Mouse (Mus musculus): ENCODE data around the gene Insr. TPM values are rescaled to one million over a fixed set of nuclear protein-coding genes. Genes with fewer than 3 reads are reported as not detected.
"Not testable (repeated sequence)": the region's sequence is repeated elsewhere in the genome, so short reads cannot be mapped to it uniquely, and the experiment has no call there.

Insr gene
- polyA plus RNA-seq (2015; fragmentation: Nextera tagmentation; extraction: Ambion mirVana): 52.0 and 53.5 TPM in 2 replicates

DNA sequence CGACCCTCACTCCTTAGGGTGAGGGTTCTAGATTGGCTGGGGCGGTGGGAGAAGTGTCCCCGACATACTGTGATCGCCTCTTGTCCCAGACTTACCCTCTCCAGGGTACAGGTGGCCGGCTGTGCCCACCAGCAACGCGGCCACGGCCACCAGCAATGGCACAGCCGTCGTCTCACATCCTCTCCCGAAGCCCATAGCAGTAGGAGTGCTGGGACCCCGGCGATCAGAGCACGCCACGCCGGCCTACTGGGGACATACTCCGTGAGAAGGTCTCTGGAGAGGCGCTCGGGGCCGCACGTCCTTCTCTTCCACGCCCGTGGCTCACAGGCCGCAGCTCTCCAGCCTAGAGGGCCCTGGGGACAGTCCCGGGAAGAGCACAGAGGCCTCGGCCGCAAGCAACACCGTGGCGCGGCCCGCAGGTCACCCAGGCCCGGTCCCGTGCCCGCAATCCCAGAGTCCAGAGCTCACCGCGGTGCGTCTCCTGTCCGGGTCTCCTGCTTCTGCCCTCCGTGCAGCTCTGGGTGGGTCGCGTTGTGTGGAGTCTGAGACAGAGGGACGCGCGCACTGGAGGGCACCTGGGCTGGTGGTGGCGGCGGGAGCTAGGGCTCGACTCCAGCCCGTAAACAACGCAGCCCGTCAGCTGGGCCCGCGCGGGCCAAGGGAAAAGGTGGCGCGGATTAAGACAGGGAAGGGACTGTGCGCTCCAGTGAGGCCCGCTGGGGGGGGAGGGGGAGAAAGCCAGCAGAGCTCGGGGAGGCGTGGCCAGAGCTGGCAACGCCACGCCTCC is at the start of gene Insr:
Gene Insr (minus strand): TSS at position 684 of the 787 bp plus-strand sequence.
- WGBS: under 1% methylated on average over 59 of the region's 61 CpGs
- Histone ChIP-seq H3K4me2 (peak within 1 kb of the TSS; percentile 90), H3K4me3 (peak within 1 kb of the TSS; percentile 99), H3K27ac (replicated peaks) (peak within 1 kb of the TSS; percentile 81), H3K36me3 (no peaks in the 10 kb centered on the region), H3K4me1 (replicated peaks) (peaks cover 42% of the 10 kb centered on the region), H3K9me3 (no peaks in the 10 kb centered on the region), H3K9ac (peak within 1 kb of the TSS; percentile 98), H3K27me3 (no peaks in the 10 kb centered on the region)
- peak; percentile 96 for ATAC-seq (ENCODE audit: low read depth)

DNA sequence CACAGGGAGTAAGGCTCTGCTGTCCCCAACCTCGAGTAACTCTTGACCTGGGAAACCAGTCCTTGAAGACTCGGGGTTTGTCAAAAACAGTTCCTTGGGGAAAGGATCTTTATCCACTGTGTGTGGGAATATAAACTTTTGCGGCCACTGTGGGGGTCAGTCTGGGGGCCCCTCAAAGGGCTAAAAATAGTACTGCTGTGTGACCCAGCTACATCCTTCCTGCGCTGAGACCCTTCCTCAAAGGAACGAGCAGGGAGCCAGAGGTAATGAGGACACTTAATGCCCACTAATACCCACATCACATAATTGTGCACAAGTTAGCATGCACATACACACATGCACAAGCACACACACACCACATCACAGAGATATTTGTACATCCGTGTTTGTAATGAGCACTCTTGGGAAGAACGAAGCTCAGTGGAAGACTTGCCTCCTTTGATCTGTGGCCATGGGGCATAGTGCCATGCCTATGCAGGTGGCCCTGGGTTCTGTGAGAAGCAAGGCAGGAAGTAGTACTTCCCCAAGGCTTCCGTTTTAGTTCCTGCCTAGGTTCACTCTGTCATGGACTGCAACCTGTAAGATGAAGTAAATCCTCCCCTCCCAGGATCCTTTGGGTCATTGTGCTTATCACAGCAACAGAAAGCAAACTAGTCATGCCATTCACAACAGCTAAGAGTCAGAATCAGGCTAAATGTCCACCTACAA is 48.3 kb upstream of the Insr start:
- Histone ChIP-seq H3K4me3 (no peak overlapping the region), H3K9me3 (no peaks in the 10 kb centered on the region), H3K27ac (replicated peaks) (no peak overlapping the region), H3K9ac (no peak overlapping the region), H3K36me3 (no peaks in the 10 kb centered on the region), H3K4me2 (no peak overlapping the region), H3K27me3 (no peaks in the 10 kb centered on the region), H3K4me1 (replicated peaks) (no peaks in the 10 kb centered on the region)
- ATAC-seq (ENCODE audit: low read depth): no peak
- WGBS: 77% methylated on average over 8 of the region's 8 CpGs

DNA sequence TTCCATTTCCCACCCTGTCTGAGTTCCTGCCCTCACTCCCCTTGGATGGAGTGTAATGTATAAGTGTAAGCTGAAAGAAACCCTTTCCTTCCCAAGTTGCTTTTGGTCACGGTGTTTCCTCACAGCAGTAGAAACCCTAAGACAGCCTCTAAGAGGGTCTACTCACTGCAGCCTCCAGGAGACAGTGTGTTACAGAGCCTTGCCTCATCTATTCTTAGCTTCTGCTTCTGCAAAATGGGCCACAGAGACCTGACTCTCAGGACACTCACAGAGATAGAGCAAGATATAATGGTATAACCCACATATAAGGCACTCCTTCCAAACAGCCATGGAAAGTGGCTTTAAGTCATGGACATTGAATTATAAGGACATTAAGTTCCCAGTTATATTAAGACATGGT is 47.6 kb upstream of the Insr start:
- no peaks in the 10 kb centered on the region for H3K9me3 ChIP-seq
- no peak overlapping the region for H3K27ac ChIP-seq (replicated peaks)
- H3K27me3 ChIP-seq: no peaks in the 10 kb centered on the region
- no peaks in the 10 kb centered on the region for H3K36me3 ChIP-seq
- no peak overlapping the region for H3K4me2 ChIP-seq
- ATAC-seq (ENCODE audit: low read depth): no peak
- WGBS: 81% methylated on average over 1 of the region's 1 CpGs
- no peak overlapping the region for H3K4me3 ChIP-seq
- no peaks in the 10 kb centered on the region for H3K4me1 ChIP-seq (replicated peaks)
- H3K9ac ChIP-seq: no peak overlapping the region

DNA sequence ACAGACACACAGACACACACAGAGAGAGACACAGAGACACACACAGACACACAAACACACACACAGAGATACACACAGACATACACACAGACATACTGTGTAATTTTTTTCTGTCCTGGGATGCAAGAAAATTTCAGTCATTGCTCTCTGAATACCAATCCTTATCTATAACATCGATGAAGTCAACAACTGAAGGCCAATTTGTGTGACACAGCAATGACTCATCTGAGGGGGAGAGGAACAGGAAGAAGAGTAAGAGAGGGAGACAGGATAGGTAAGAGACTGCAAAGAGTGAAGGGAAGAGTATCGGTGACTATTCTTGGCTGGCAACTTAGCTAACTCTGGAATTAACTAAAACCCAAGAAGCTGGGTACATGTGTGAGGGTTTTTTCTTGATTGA is 44.8 kb upstream of the Insr start:
- 89% methylated on average over 2 of the region's 2 CpGs for WGBS
- no peaks in the 10 kb centered on the region for H3K9me3 ChIP-seq
- H3K4me3 ChIP-seq: no peak overlapping the region
- no peaks in the 10 kb centered on the region for H3K4me1 ChIP-seq (replicated peaks)
- H3K27me3 ChIP-seq: no peaks in the 10 kb centered on the region
- ATAC-seq (ENCODE audit: low read depth): no peak
- H3K4me2 ChIP-seq: no peak overlapping the region
- no peak overlapping the region for H3K27ac ChIP-seq (replicated peaks)
- H3K9ac ChIP-seq: no peak overlapping the region
- no peaks in the 10 kb centered on the region for H3K36me3 ChIP-seq

DNA sequence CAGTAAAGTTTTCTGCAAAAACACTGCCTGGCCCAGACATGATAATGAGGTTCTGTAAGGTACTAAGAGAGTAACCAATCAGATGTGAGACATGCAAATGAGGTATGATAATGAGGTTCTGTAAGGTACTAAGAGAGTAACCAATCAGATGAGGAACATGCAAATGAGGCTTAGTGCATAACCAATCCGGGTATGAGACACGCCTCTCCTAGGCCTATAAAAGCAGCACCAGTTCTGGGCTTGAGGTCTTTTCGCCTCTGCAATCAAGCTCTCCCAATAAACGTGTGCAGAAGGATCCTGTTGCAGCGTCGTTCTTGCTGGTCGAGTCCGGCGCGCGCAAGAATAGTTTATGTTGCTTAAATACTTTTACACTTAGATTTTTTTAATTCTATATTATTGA is 39.9 kb upstream of the Insr start:
- ATAC-seq (ENCODE audit: low read depth); H3K9ac ChIP-seq: not testable (repeated sequence)

DNA sequence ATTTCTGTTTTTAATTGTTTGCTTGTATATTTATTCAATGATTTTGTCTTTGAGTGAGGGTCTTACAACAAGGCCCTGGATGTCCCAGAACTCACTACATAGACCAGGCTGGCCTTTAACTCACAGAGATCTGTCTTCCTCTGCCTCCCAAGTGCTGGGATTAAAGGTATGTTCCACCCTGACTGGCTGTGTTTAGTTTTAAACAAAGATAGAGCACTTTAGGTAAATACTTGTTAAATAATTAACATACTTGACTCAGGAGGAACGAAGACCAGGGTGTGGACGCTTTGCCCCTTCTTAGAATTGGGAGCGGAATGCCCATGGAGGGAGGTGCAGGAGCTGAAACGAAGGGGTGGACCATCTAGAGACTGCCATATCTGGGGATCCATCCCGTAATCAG is 37.2 kb upstream of the Insr start:
- no peak overlapping the region for H3K4me2 ChIP-seq
- H3K9me3 ChIP-seq: no peaks in the 10 kb centered on the region
- no peak for ATAC-seq (ENCODE audit: low read depth)
- no peak overlapping the region for H3K9ac ChIP-seq
- no peaks in the 10 kb centered on the region for H3K4me1 ChIP-seq (replicated peaks)
- H3K27ac ChIP-seq (replicated peaks): no peak overlapping the region
- H3K4me3 ChIP-seq: no peak overlapping the region
- 93% methylated on average over 5 of the region's 5 CpGs for WGBS
- no peaks in the 10 kb centered on the region for H3K27me3 ChIP-seq
- no peaks in the 10 kb centered on the region for H3K36me3 ChIP-seq

More for the DNA sequence above, 39.9 kb upstream of the Insr start:
- H3K36me3 ChIP-seq; H3K27ac ChIP-seq (replicated peaks); H3K4me3 ChIP-seq; H3K9me3 ChIP-seq; H3K4me2 ChIP-seq; H3K4me1 ChIP-seq (replicated peaks); H3K27me3 ChIP-seq: not testable (repeated sequence)
- WGBS: 96% methylated on average over 9 of the region's 11 CpGs

DNA sequence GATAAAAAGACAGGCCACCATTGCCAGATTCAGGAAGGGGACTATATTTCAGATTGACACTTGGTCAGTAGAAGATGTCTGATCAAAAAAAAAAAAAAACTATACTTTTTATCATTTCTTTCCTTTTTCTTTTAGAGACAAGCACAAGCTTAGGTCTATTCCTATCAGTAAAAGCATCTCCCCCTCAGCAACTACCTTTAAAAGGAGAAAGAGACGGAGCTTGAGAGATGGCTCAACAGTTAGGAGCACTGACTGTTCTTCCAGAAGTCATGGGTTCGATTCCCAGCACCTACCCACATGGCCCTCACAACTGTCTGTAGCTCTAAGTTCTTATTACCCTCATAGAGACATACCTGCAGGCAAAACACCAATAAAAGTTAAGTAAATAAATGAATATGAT is 34.9 kb upstream of the Insr start:
- Histone ChIP-seq H3K4me3 (no peak overlapping the region), H3K4me2 (no peak overlapping the region), H3K27ac (replicated peaks) (no peak overlapping the region), H3K36me3 (no peaks in the 10 kb centered on the region), H3K27me3 (no peaks in the 10 kb centered on the region), H3K9ac (no peak overlapping the region), H3K9me3 (no peaks in the 10 kb centered on the region), H3K4me1 (replicated peaks) (no peaks in the 10 kb centered on the region)
- WGBS: 82% methylated on average over 2 of the region's 2 CpGs
- ATAC-seq (ENCODE audit: low read depth): no peak

DNA sequence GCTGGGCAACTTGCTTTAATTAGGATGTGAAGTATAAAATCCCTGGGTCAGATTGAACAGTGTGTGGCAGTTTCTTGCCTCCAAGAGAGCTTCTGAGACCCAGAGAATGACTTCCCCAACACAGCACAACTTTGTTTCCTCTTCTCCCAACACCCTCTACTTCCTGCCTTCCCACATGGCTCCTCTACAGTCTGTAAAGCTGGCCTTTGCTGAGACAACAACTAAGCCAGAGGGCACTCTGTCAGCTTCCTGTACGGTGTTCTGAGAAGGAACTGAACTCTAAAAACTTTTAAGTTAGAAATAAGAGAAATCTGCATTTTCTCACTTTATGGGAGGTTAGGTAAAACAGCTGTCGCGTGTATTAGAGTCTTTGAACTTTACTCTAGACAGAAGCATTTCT is 34.4 kb upstream of the Insr start:
- H3K4me2 ChIP-seq: no peak overlapping the region
- no peaks in the 10 kb centered on the region for H3K36me3 ChIP-seq
- no peak overlapping the region for H3K4me3 ChIP-seq
- no peak for ATAC-seq (ENCODE audit: low read depth)
- no peak overlapping the region for H3K27ac ChIP-seq (replicated peaks)
- no peaks in the 10 kb centered on the region for H3K9me3 ChIP-seq
- no peaks in the 10 kb centered on the region for H3K4me1 ChIP-seq (replicated peaks)
- 79% methylated on average over 3 of the region's 3 CpGs for WGBS
- H3K27me3 ChIP-seq: no peaks in the 10 kb centered on the region
- H3K9ac ChIP-seq: no peak overlapping the region

DNA sequence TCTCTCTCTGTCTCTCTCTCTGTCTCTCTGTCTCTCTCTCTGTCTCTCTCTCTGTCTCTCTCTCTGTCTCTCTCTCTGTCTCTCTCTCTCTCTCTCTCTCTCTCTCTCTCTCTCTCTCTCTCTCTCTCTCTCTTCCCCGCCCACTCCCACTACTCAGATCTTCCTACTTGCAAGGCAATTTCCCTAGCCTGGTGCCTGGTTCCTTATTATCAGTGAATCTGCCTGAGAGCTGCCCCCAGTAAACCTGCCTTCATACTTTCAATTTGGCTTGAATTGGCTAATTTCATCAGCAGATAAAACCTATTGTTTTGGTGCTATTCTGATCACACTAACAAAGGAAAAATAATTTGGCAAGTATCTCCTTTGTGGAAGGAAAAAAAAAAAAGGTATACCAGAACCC is 34.0 kb upstream of the Insr start:
- H3K36me3 ChIP-seq; H3K4me3 ChIP-seq; H3K4me1 ChIP-seq (replicated peaks); H3K4me2 ChIP-seq; H3K27ac ChIP-seq (replicated peaks); H3K9me3 ChIP-seq; H3K27me3 ChIP-seq; H3K9ac ChIP-seq; ATAC-seq (ENCODE audit: low read depth): not testable (repeated sequence)
- 90% methylated on average over 1 of the region's 1 CpGs for WGBS

DNA sequence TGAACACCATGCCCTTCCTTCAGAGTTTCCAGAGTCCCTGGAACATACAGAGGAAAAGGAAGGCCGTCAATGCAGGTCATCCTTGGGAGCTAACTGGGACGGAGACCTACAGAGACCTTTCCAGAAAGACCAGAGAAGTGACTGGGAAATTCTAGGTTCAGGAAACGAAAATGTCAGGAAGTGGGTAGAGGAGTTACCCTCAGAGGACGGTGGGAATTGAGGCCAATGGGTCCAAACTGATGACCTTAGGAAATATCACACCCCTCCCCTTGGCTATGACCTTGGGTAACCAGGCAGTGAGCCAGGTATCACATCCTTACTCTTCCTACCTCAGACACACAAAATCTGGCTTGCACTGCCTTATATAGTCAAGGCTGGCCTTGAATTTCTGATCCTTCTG is 32.1 kb upstream of the Insr start:
- no peak overlapping the region for H3K9ac ChIP-seq
- no peaks in the 10 kb centered on the region for H3K27me3 ChIP-seq
- 70% methylated on average over 4 of the region's 4 CpGs for WGBS
- no peak overlapping the region for H3K4me3 ChIP-seq
- no peaks in the 10 kb centered on the region for H3K4me1 ChIP-seq (replicated peaks)
- H3K36me3 ChIP-seq: no peaks in the 10 kb centered on the region
- H3K27ac ChIP-seq (replicated peaks): no peak overlapping the region
- no peak overlapping the region for H3K4me2 ChIP-seq
- ATAC-seq (ENCODE audit: low read depth): no peak
- H3K9me3 ChIP-seq: peaks cover 6% of the 10 kb centered on the region; the same call in 1 of the 2 replicates

DNA sequence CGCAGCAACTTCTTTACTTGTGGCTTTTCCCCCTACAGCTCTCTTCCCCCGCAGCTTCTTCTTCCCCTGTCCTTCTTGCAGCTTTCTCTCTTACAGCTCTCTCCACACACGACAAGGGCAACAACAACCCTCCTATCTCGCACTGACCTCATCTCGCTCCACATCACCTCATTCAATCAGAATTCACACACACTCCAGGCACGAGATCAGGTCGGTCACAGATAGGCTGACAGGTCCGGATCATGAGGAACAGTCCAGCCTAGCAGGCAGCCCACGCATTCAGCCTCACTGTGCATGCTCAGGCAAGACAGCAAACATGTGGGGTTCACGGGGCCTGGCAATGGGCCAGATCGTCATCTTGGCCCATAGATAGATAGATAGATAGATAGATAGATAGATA is 30.2 kb upstream of the Insr start:
- H3K36me3 ChIP-seq: no peaks in the 10 kb centered on the region
- H3K9ac ChIP-seq: no peak overlapping the region
- no peak overlapping the region for H3K4me2 ChIP-seq
- 90% methylated on average over 11 of the region's 11 CpGs for WGBS
- peaks cover 10% of the 10 kb centered on the region; the same call in 1 of the 2 replicates for H3K9me3 ChIP-seq
- no peaks in the 10 kb centered on the region for H3K27me3 ChIP-seq
- no peak for ATAC-seq (ENCODE audit: low read depth)
- H3K4me1 ChIP-seq (replicated peaks): no peaks in the 10 kb centered on the region
- H3K4me3 ChIP-seq: no peak overlapping the region
- no peak overlapping the region for H3K27ac ChIP-seq (replicated peaks)

DNA sequence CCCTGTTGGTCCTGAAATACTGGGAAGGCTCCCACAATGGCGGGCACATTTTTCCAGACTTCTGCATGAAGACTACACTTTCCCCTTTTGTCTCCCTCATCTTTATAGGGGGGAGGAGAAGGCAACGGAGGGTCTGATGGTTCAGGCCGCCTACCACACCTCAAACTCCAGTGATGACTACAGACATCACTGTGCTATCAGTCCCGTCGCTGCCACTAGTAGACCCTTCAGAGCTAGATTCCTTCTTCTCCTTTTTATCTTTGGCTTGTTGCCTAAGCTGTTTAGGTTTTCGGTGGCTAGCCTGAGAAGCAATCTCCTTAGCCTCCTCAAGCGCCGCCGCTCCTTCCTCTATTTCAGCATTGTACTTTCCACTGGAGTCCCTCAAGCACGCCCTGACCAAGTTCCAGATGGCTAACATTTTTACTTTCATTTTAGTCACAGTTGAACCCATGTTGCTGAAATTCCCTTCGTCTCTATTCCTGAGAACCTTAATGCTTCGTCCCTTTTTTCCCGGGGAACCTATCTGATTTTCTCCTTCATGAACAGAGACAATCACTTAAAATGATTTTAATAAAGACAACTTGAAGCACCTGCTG is 28.9 kb upstream of the Insr start:
- WGBS: 93% methylated on average over 13 of the region's 13 CpGs
- H3K9me3 ChIP-seq; H3K9ac ChIP-seq; H3K4me1 ChIP-seq (replicated peaks); H3K4me3 ChIP-seq; H3K4me2 ChIP-seq; H3K27ac ChIP-seq (replicated peaks); H3K36me3 ChIP-seq; ATAC-seq (ENCODE audit: low read depth); H3K27me3 ChIP-seq: not testable (repeated sequence)

Data from neural tube, embryonic 13.5 days (tissue).